Mouse (Mus musculus): ENCODE data around the gene Zfp978.
"Not testable (repeated sequence)": the region's sequence is repeated elsewhere in the genome, so short reads cannot be mapped to it uniquely, and the experiment has no call there.

The Zfp978 gene

DNA sequence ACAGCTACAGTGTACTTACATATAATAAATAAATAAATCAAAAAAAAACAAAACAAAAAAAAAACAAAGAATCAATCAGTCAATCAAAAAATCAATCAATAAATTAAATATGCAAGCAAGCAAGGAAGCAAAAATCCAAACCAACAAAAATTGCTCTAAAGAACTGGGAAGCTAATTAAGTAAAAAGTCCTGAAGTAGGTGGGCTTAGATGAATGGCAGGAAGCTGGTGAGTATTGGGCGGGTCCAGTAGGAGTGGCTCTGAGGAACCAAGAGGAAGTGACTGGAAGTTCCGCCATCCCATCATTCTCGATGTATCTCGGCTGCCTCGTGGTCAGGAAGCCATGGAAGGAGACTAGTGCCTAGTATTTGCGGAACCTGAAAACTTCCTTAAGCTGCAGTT lies at the start of gene Zfp978:
TSS of gene Zfp978 (plus strand) at position 301 of the 400 bp plus-strand sequence.
- not testable (repeated sequence) for DNase-seq

GRCm38 (mm10) chr4:147335036-147335690 lies 25.9 kb upstream of the Zfp978 start:
- DNase-seq = not testable (repeated sequence)

DNA sequence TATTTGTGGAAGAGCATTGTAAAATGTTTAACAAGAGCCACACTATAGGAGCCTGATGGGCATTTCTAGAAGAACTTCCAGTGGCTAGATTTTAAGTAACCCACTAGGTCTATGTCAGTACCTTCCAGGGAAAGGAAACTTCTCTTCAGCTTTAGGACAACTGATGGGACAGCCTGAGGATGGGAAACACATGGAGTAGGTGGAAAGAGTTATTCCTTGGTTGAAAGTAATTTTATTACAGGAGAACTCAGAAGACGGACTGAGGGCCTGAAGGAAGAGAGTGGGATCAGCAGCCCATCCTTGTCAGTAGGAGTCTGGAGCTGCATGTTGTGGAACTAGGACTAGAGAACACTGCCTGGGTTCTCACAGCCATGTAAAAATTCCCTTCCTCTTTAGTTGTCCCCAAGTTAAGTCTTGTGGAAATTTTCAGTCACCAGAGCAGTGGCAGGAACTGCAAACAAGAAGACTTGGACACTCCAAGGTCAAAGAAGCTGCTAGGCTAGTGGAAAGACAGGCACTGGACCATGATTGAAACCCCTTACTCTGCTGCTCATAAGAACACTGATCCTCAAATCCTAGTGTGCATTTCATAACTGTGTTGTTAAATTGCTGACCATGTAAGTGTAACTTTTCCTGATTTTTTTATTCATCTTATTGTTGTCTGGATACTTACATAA lies 25.3 kb upstream of the Zfp978 start:
- not testable (repeated sequence) for DNase-seq

DNA sequence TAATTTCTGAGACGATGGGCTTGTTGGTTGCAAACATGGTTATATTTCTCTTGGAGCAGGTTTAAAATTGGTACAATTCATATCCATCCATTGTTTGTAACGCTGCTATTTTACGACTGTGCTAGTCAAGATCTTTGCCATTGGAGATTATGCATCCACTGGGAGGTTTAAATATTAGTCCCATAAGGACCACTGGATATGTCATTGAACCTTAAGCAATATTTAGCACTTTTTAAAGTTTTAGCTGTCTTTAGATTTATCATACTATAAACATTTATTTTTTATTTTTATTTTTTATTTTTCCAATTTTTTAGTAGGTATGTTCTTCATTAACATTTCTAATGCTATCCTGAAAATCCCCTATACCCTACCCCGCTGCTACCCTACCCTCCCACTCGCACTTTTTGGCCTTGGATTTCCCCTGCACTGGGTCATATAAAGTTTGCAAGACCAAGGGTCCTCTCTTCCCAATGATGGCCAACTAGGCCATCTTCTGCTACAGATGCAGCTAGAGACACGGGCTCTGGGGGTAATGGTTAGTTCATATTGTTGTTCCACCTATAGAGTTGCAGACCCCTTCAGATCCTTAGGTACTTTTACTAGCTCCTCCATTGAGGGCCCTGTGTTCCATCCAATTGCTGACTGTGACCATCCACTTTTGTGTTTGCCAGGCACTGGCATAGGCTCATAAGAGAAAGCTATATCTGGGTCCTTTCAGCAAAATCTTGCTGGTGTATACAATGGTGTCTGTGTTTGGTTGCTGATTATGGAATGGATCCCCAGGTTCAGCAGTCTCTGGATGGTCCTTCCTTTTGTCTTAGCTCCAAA lies 24.5 kb upstream of the Zfp978 start:
- DNase-seq = not testable (repeated sequence)

- DNase-seq = not testable (repeated sequence)
These were observed 23.6 kb upstream of the Zfp978 start for GRCm38 (mm10) chr4:147337520-147337919.

GRCm38 (mm10) chr4:147338032-147338610 lies 23.0 kb upstream of the Zfp978 start:
- DNase-seq = no peak

DNA sequence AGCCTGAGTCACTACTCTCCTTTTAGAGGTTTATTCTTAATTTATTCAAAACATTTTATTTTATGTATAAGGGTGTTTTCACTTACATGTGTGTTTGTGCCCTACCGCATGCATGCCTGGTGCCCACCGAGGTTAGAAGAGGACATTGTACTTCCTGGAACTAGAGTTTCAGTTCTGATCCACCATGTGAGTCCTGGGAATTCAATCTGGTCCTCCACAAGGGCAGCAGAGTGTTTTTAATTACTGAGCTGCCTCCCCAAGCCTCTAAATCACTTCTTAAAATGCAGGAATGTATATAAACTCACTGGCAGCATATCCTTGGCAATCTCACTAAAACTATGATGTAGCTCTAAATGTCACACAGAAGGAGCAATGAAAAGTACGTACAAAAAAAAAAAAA lies 22.4 kb upstream of the Zfp978 start:
- DNase-seq = not testable (repeated sequence)

- not testable (repeated sequence) for DNase-seq
These were observed 21.4 kb upstream of the Zfp978 start for GRCm38 (mm10) chr4:147339601-147340219.

DNA sequence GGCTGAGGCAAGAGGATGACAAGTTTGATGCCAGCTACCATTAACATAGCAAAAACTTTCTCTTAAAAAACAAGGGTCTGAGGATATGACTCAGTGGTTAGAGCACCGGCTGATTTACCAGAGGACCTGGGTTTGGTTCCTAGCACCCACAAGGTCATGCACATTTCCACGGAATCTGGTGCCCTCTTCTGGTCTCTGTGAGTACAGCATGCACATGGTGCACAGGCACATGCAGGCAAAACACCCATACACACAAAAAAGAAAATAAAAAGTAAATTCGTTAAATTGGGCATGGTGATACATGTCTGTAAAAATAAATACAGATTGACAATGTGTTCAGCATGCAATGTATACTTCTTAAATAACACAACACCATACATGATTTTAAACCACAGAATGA lies 20.9 kb upstream of the Zfp978 start:
- DNase-seq = not testable (repeated sequence)

- not testable (repeated sequence) for DNase-seq
These were observed 20.2 kb upstream of the Zfp978 start for GRCm38 (mm10) chr4:147340876-147341275.

DNA sequence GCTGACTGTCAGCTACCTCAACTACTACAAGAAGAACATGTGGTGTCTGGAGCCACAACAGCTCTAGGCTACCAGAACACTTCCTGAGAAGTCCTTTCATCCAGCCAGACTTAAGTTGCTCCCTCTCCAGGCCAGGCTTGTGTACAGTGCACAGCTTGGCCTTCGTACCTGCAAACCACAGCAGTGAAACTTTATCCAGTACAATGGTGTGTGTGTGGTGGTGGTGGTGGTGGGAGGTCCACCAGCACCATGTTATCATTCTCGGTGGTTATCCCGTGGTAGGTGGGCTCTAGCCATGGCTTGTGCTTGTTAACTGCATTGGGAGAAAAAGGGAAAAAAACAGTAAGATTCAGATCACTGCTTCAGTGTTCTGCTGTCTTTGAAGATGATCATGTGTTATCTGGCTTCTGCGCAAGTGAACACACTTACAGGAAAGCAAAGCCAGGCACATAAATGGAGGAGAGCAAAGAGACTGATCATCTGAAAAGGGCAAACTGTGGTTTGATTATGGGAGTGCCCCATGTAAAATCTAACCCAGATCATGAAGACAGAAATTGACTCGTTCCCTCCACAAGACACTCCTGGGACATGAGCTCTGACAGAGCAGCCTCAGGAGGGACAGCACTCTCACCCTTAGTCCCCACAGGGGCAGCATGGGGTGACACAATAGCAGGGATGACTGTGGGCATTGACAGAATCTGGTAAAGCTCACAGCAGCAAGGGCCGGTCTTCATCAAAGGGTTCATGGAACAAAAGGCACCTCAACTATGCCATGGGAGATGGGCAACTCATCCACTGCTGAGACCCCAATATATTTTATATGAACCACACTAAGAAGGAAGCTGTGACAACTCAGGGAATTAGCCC lies 17.8 kb upstream of the Zfp978 start:
- DNase-seq = not testable (repeated sequence)

DNA sequence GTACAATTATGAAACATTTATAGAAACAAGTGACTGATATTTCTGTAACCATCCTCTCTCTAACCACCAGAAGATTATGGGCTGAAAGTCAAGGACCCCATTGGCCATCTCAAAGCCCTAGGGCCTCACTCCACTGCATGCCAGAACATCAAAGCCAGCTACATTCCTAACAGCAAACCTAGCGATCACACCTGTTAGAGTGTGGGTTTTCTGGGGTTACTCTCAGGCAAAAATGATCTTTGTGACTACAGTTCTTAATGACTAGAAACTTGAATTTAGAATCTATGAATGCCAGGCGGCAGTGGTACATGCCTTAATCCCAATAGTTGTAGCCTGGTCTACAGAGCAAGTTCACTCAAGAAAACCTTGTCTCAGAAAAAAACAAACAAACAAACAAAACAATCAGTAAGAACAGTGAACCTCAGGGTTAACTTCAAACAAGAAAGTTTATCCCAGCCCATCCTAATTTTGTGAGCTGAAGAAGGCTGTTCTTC lies 16.0 kb upstream of the Zfp978 start:
- DNase-seq = not testable (repeated sequence)

DNA sequence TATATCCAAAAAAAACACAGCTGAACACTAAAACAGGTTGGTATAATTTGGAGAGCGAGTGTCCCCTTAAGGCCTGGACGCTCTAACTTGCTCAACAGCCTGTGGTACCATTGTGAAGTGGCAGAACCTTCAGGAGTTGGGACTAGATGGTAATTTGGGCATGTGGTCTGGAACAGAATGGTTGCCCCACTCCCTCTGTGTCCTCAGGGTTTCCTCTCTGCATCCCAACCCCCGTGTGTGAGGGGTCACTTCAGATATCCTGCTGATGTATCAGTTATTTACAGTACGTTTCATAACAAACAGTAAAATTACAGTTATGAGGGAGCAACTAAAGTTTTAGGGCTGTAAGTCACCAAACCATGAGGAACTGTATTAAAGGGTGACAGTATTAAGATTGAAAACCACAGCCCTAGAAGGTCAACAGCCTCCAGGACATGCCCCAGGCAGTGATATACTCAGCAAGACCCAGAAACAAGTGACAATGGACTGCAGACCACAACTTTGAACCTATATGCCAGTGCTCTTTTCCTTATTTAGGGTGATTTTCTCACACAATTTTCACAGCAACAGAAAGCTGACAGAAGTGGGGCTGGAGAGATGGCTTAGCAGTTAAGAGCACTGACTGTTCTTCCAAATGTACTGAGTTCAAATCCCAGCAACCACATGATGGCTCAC lies 14.6 kb upstream of the Zfp978 start:
- DNase-seq = not testable (repeated sequence)

DNA sequence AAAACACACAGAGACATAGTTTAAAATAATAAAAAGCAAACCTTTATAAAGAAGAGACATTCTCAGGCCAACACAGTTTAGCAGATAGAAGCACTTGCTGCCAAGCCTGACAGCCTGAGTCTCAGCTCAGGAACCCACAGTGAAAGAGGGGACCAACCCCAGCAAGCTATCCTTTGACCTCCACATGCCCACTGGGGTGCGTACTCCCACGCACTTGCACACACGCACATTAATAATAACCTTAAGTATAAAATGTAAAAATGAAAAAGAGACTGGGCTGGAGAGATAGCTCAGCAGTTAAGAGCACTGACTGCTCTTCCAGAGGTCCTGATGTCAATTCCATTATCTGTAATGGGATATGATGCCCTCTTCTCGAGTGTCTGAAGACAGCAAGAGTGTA lies 13.8 kb upstream of the Zfp978 start:
- not testable (repeated sequence) for DNase-seq

GRCm38 (mm10) chr4:147347880-147348279 lies 13.2 kb upstream of the Zfp978 start:
- not testable (repeated sequence) for DNase-seq

DNA sequence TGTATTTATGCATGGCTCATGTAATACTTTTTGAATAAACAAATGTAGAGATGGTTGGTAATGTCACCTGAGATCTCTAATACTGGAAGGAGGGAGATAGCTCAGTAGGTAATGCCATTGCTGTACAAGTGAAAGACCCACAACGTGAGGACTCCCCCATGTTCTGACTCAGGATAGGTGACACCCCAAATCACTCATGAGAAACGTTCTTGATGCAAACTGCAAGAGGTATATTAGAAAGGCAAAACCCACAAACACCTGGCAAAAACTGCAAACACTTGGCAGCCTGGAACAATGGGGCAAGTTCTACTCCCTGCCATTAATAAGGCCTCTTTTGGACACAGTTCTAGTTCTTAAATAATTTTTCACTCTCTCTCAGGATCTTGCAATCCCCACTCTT lies 12.7 kb upstream of the Zfp978 start:
- not testable (repeated sequence) for DNase-seq

- not testable (repeated sequence) for DNase-seq
These were observed 12.0 kb upstream of the Zfp978 start for GRCm38 (mm10) chr4:147348906-147349686.

DNA sequence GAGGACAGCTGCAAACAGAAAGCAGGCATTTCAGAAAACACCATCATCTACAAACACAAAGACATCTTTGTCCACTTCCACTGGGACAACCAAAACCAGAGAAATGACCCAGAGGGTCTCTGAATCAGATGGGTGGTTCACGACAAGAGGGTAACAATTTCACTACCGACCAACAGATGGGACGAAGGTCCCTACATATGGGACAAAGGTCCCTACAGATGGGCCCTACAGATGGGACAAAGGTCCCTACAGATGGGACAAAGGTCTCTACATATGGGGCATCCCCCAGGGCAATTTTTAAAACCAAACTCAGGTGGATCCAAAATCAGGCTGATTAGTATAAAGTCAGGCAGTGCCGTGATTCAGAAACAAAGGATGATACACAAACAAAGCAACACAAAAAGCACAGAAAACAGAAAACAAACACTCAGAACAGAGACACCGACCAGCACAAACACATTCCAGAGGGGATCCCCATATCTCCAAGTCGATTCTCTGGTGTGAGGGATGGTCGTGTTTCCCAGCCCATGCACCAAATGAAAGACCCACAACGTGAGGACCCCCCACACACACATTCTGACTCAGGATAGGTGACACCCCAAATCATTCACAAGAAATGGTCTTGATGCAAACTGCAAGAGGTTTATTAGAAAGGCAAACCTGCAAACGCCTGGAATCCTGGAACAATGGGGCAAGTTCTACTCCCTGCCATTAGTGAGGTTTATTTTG lies 11.3 kb upstream of the Zfp978 start:
- not testable (repeated sequence) for DNase-seq

DNA sequence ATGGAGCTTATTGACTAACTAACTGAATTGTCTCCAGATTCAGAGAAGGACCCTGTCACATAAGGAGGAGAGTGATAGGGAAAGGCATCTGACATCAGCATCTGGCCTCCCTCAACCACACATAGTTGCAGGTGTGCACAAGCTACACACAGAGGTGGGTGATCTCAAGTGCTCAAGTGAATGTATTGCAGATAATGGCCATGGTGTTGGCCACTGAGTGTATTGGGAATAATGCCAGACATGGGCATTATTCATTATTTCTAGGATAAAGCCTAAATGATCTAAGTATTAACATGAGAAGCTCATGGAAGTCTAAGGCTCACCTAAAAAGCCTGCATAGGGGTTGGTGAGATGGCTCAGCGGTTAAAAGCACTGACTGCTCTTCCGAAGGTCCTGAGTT lies 10.6 kb upstream of the Zfp978 start:
- DNase-seq = not testable (repeated sequence)

Measured in cerebellum, adult 11 months (tissue).